Mouse (Mus musculus) layer of hippocampus, adult 18-20 months (tissue): ENCODE data around the gene Gsta4. TPM values are rescaled to one million over a fixed set of nuclear protein-coding genes. Genes with fewer than 3 reads are reported as not detected.
"Not testable (repeated sequence)": the region's sequence is repeated elsewhere in the genome, so short reads cannot be mapped to it uniquely, and the experiment has no call there.

Experiments
- DNase-seq, 2 experiments: peaks; one replicate each; pipeline ENCODE4 v3.0.0; 2022; ENCODE audit warnings: low spot score in 2 of 2
- long read RNA-seq: library from polyadenylated mRNA; stranded (forward); transcript quantifications from one replicate; pipeline ENCODE4 v2.0.0, GENCODE M21; 2021
- total RNA-seq, 2 experiments: library from RNA; stranded (reverse); gene quantifications; 2 replicates each; pipeline ENCODE4 v1.2.3; 2021

The Gsta4 gene
- 10 to 100 TPM; 56.0 to 60.8 TPM for total RNA-seq
- long read RNA-seq, transcript Gsta4-201 (7 exons, 977 nt): major isoform, 19 of 19 reads
- long read RNA-seq, partial matches to known transcripts: 0 of 19 reads
- long read RNA-seq, other reads (novel, unspliced or antisense): 0 of 19 reads

- not testable (repeated sequence) for DNase-seq
Measured at GRCm38 (mm10) chr9:78182474-78182873, at the start of gene Gsta4. Gsta4 (plus strand) TSS chr9:78182774.

DNA sequence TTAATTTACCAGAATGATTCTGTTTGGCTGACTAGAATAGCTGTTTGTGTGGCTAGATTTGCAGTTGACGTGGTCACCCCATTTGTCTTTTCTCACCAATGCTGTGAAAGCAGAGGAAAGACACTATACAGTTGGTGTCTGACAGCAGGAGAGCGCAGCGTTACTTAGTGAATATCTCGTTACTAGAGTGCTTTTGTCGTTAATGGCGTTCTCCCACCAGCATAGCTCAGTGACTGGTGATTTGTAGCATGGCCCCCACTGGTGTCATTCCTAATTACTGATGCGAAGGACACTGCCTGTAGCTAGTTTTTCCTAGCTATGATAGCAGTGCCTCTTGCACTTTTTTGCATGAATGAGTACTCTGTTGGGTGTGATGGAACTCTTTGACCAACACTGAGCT, 46.9 kb upstream of the Gsta4 start:
- DNase-seq: no peak

GRCm38 (mm10) chr9:78138044-78138676, 44.4 kb upstream of the Gsta4 start:
- DNase-seq: no peak

DNA sequence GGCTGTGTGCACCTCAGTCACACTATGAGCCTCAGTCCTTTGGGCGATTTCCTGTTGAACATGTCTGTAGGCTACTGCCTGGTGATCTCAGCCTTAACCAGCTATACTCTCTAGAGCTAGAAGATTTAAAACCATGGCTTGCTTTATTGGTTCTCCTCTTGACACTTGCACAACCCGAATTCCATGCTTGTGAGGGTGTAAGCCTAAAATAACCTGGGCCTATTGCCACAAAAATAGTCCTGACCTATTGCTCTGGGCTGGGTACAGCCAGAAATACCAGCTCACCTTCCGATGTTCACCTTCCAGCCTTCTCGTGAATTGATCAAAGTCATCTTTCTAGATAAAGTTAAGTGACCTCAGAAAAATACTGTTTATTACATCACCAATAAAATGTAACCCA, 43.1 kb upstream of the Gsta4 start:
- no peak for DNase-seq

DNA sequence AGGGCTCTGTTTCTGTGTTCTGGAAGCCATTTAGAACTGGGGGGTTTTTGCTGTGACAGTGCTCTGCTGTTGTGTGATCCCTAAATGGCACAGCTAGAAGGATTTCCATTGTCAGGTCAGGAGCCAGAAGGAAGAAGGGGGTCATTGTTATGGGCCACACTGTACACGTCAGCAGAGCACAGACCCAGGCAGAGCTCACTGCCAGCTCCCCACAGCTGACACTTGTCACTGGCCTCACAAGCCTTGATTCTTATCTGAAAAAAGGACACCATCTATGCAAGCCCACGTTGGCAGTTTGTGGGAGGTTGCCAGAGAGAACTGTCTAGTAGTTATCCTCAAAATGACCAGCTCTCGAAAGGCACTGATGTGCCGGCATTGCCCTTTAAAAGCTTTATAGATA, 36.5 kb upstream of the Gsta4 start:
- DNase-seq: peak in 1 of 2 experiments; percentile 69

DNA sequence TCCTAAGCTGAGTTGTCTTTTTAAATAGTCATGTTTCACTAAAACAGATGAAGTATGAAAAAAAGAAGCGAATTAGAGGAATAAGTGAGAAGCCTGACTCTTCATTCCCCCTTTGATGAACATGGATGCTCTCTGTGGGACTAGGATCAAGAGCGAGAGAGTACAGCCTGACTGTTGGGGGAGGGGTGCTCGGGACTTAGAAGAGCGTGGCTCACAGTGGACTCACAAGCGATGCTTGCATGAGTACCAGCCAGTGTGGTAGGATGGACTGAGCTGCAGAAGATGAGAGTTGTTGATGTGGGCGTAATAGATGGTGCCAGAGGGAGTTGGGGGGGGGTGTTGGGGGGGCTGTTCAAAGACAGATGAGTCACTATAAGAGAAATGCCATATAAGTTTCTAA, 35.9 kb upstream of the Gsta4 start:
- peak in 1 of 2 experiments; percentile 33 for DNase-seq

- no peak for DNase-seq
Measured at GRCm38 (mm10) chr9:78148149-78148548, 34.4 kb upstream of the Gsta4 start.

- not testable (repeated sequence) for DNase-seq
Measured at GRCm38 (mm10) chr9:78149770-78150169, 32.8 kb upstream of the Gsta4 start.

DNA sequence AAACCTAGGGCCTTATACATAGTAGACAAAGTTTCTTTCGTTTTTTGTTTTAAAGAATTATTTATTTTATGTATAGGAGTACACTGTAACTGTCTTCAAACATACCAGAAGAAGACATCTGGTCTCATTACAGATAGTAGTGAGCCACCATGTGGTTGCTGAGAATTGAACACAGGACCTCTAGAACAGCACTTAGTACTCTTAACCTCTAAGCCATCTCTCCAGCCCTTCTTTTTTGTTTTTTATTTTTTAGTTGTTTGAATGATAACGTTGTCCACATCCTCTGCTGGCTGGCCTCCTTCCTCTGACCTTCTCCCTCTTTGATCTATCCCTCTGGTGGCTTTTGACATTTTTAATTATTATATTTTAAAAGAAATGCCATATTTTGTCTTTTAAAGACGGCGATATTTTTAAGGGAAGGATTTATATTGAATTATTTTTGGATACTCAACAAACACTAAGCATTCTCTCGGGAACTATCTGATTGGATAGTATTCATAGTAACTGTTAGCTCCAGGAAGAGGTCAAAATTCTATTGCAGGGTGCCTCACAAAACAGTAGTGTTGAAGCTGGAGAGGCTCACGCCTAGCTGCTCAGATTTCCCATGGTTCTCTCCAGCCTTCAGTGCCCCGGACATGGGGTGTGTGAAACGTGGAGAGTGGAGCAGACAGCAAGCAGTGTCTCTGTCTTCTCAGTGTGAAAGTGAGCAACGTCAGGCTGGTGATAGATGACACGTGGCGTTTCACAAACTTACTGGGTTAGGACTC, 28.2 kb upstream of the Gsta4 start:
- no peak for DNase-seq

DNA sequence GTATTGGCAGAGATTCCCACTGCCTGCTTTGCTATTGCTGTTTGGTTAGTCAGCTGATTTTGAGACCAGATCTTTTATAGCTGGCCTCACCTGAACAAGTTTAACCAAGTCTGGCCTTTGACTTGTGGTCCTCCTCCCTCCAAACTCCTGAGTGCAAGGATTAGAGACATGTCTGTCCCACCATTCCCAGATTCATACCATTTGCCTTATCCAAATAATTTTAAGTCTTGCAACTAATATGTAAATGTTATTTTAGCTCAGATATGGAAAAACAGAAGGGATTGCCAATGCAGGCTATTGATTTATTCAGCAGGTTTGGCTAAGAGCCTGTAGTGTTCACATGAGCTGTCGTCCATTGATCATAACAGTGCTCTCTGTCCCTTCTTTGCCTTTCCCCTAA, 25.4 kb upstream of the Gsta4 start:
- DNase-seq: no peak

DNA sequence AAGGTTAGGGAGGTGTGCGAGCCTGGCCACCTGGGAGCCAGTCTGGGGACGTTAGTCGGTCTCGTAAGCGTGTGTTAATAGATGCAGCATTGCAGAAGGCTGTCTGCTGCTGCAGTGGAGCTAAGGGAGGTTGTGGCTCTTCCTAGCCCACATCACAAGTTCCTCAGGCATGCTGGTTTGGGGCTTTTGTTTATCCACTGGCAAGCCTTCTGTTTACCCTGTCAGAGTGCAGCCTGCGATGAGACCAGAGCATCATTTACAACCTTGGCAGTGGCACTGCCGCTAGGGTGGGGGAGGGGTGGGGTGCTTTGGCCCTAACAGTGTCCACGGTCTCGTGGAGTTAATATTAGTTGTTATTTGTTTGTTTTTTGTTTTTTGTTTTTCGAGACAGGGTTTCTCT, 19.3 kb upstream of the Gsta4 start:
- no peak for DNase-seq

- no peak for DNase-seq
Measured at GRCm38 (mm10) chr9:78164741-78165140, 17.8 kb upstream of the Gsta4 start.

DNA sequence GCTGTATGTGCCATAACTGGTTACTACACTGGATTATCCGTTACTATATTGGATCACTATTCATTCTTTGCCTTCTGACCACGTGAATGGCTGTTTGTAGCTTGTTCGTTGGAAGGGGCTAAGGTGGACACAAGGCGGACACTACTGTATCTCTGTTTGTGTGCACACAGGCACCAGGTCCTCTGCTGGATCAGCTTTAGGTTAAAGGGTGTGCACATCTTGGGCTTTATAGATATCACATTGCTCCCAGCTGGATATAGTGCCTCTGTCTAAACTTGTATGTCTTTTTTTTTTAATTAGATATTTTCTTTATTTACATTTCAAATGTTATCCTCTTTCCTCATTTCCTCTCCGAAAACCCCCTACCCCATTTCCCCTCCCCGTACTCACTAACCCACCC, 17.1 kb upstream of the Gsta4 start:
- no peak for DNase-seq

GRCm38 (mm10) chr9:78166694-78167452, 15.7 kb upstream of the Gsta4 start:
- DNase-seq: no peak

GRCm38 (mm10) chr9:78167453-78167969, 15.1 kb upstream of the Gsta4 start:
- no peak for DNase-seq

DNA sequence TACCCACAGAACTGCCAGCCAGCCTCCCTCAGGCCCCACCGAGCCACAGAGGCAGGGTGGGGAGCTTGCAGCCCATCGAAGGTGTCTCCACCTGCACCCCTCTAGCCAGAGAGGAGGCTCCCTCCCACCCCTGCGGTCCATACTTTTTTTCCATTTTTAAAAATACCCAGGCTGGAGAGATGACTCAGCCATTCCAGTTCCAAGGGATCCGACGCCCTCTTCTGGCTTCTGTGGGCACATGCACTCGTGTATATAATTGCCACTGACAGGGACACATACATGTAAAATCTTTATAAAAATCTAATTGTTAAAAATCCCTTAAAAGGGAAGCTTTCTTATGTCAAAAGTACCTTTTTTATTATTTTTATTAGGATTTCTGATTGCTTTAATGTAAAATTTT, 13.7 kb upstream of the Gsta4 start:
- DNase-seq: no peak

- DNase-seq: no peak
Measured at GRCm38 (mm10) chr9:78174016-78174415, 8.6 kb upstream of the Gsta4 start.

- DNase-seq: not testable (repeated sequence)
Measured at GRCm38 (mm10) chr9:78174925-78175276, 7.7 kb upstream of the Gsta4 start.

DNA sequence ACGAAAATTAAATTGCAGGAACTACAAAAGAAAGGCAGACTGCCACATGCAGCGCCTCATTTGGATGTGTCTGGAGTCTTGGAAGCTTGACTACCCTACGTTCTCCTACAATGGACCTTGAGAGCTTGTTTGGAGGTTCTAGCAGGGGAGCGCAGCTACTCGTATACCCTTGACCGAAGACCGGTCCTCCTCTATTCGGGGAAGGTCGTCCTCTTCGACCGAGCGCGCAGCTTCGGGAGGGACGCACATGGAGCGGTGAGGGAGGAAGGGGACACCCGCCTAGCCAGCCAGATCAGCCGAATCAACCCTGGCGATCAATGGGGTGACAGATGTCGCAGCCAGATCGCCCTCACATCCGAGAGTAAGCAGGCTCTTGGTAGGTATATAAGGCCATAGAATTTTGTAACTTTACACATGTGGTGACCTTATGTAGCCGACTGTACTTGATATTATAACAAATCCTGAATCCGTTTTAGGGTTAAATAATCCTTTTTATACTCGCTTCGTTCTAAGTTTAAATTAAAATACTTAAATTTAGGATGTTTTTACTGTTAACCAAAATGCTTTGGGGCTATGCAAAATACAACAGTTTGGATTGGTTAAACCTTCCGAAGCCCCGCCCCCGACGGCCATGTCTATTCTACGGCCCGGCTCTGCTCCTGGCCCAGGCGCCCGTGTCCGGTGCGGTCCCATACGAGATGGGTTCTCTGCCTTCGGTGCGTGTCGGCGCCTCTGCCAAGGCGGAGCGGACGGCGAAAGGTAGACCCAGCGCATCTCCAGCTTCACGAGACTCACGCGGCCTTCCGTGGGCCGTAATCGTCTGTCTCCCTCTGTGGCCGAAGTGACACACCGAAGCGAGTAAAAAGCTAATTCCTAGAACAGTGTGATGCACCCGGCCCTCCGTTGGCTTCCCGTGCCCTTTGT, 7.0 kb upstream of the Gsta4 start:
- peak; percentile 90 to 97 for DNase-seq

GRCm38 (mm10) chr9:78176201-78176727, 6.3 kb upstream of the Gsta4 start:
- peak; percentile 40 to 68 for DNase-seq
